Mouse (Mus musculus) frontal cortex, adult (tissue): ENCODE data around the gene Brms1.
A peak's percentile ranks its signal among the peaks of the same experiment; 100 is the strongest.
"Not testable (repeated sequence)": the region's sequence is repeated elsewhere in the genome, so short reads cannot be mapped to it uniquely, and the experiment has no call there.

Experiments used
- ATAC-seq: cut with Nextera tagmentation; 2 replicates; pipeline ENCODE4 v1.9.2; 2017; ENCODE audit warnings: mild to moderate bottlenecking, moderate library complexity, mixed read lengths; ENCODE audit not compliant: low TSS enrichment

The Brms1 gene

DNA sequence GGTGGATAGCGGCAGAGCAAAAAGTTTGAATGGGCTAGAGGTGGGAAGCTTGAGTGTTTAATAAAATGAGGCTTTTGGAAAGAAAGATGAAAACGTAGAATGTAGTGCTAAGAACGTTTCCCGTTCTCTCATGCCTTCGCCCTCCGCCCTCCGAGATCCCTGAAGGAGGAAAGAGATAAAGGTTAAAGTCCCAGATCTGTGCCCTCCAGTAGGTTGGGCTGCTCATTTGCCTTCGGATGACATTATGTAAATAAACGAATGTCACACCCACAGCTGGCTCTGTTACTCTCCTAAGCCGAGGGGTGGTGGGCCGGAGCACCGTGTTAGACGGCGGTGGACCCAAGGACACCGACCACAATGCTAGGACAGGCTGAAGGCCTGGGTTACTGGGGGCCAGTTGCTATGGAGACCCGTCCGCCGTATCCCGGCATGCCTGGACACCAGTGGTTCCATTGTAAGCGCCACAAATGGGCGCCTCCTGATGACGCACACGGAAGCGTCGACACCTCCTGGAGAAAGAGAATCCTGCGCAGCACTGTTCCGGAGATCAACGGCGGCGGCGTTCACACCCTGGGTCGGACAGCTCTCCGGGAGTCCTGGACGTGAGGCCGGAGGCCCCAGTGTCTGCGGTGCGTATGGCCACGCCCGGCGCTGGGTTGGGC, at the start of gene Brms1:
Gene Brms1, plus strand, starts transcription at position 493 of the 662 bp plus-strand sequence.
- peak; percentile 50 for ATAC-seq

- no peak for ATAC-seq
Measured at GRCm38 (mm10) chr19:4992371-4992770, 48.8 kb upstream of the Brms1 start.

DNA sequence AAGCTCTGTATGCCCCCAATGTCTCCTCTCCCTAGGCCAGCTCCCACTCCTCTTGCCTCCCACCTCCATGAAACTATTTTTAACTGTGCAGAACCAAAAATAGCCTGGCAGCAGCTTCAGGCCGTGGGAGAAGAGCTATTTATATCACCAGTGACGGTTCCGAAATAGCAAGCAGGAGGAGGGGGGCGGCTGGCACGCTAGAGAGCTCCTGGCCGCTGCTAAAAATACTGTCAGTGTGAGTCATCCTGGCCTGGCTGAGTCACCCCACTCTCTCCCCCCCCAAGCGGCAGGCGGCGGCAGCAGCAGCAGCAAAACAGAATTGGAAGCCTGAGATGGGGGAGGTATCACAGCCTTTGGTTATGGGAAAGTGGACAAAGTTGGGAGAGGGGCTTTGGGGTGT, 48.2 kb upstream of the Brms1 start:
- peak; percentile 27; the same call in 1 of the 2 replicates for ATAC-seq

- ATAC-seq: peak; percentile 42
Measured at GRCm38 (mm10) chr19:4994043-4994442, 47.1 kb upstream of the Brms1 start.

- ATAC-seq: peak; percentile 48; the same call in 1 of the 2 replicates
Measured at GRCm38 (mm10) chr19:4999445-5000140, 41.6 kb upstream of the Brms1 start.

DNA sequence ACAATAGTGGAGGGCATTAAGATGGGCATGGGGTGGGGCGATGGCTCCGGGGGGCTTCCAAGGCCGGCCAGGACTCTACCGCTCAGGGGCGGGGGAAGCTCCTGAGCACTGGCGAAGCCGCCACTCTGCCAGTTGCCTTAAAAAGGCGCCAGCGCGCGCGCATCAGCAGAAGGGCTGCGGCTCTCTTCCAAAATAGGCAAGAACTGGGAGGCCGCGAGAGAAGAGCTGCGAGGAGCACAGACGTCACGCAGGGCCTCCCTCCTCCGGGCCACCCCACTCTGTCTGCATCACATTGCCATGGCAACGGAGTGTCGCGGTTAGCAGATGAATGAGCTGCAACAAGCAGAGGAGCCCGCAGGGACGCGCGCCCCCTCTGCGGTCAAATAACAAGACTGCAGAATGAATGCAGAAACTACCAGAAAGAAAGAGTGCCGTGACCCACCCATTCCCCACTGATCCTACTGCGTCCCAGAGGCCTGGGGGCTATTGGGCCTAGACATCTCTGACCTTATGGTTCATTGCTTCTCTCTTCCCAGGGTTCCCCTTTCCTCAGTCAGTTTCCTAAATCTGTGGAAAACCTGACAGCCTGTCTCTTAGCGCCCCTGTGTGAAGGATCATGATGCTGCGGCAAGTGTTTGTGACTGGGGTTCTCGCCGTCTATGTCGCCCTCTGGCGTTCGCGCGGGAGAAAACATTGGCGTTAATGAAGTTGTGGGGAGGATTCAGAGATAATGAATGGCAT, 39.3 kb upstream of the Brms1 start:
- ATAC-seq: peak; percentile 96

DNA sequence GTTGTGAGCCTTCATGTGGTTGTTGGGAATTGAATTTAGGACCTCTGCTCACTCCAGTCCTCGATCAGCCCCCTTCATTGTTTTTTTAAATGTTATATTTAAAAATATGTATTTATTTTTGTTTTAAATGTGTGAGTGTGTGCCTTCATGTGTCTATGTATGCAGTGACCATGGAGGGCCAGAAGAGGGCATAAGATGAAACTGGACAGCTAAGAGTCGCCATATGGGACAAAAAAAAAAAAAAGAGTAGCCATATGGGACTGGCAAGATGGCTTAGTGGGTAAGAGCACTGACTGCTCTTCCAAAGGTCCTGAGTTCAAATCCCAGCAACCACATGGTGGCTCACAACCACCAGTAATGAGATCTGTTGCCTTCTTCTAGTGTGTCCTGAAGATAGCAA, 37.5 kb upstream of the Brms1 start:
- not testable (repeated sequence) for ATAC-seq

GRCm38 (mm10) chr19:5004925-5005324, 36.2 kb upstream of the Brms1 start:
- no peak for ATAC-seq

- ATAC-seq: no peak
Measured at GRCm38 (mm10) chr19:5013138-5013537, 28.0 kb upstream of the Brms1 start.

DNA sequence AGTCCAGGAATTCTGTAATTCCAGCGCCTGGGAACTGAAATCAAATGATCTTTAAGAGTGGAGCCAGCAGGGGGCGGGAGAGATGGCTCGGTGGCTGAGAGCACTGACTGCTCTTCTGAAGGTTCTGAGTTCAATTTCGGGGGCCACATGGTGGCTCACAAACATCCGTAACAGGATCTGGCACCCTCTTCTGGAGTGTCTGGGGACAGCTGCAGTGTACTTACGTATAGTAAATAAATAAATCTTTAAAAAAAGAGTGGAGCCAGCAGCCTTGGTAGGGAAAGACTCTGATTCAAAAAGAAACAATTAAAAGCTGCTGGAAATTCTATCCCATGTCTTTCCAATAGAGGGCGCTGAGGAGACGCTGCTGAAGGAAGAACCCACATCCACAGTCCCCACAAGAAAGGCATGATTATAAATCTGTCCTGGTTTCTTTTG, 26.2 kb upstream of the Brms1 start:
- ATAC-seq: no peak

DNA sequence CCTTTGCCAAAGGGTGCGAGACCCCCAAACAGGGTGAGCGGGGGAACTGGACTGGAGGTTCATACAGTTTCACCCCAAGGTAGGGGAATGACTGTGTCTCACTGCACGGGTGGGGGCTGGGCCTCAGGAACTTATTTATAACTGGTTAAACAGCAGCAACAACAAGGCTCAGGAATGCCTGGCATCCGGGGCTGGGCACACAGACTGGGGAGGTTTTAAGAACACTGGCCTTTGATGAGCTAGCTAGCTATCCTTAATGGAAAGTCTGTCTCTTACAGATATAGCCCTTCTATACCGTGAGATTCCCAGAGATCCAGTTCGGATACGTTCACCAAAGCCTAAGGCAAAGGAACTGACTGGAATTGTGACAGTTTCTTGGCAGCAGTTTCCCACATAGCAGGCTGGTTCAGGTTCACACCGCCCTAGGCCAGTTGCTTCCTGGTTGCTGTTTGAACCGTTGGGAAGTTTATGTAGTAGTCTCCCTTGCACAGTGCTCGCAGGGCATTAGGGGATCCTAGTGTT, 24.9 kb upstream of the Brms1 start:
- no peak for ATAC-seq

DNA sequence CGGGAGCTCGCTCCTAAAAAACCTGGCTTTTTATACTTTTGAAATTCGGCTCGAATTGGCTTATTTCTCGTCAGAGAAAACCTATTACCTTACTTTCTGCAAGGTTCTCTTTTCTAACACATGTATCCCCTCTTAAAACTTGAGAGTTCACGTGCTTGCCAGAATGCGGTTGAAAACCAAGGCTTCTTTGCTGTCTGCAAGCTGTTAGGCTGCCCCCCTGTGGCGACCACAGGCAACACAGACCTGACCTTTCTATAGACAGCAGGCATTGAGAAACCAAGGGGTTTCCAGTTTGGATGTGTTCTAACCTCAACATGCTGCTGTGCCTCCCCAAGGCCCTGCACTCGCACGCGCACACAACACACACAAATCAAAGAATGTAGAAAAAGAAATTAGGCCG, 24.4 kb upstream of the Brms1 start:
- 0 out of 2 replicates have a peak, but pooled peaks have one; percentile 50 for ATAC-seq

GRCm38 (mm10) chr19:5017611-5018010, 23.5 kb upstream of the Brms1 start:
- ATAC-seq: no peak

DNA sequence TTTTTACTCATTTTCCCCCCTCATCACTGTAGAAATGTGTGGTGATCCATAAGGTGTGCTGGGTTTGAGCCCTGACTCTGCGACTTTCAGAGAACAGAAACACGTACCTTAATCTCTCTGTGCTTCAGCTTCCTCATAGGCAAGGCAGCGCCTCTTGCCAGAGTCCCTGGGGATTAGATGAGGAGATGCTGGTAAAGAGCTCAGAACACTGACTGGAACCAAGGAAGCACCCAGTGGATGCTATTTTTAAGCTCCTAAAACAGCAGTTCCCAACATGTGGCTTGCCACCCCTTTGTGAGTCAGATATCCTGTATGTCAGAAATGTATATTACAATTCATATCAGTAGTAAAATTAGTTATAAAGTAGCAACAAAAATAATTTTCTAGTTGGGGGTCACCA, 23.0 kb upstream of the Brms1 start:
- ATAC-seq: no peak

DNA sequence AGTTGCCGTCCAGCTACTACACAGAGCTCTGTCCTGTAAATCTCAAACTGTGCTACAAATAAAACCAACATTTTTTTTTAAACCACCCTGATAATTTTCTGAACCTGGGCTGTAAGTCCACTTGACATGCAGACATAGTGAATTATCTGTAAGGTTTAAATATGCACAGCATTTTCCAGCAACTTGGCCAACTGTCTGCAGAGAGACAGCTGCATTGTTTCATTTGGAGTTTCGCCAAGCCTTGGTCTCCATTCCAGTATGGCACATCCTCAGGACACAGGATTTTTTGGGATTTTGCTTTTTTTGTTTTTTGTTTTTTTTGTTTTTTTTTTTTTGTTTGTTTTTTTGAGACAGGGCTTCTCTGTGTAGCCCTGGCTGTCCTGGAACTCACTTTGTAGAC, 19.7 kb upstream of the Brms1 start:
- no peak for ATAC-seq

DNA sequence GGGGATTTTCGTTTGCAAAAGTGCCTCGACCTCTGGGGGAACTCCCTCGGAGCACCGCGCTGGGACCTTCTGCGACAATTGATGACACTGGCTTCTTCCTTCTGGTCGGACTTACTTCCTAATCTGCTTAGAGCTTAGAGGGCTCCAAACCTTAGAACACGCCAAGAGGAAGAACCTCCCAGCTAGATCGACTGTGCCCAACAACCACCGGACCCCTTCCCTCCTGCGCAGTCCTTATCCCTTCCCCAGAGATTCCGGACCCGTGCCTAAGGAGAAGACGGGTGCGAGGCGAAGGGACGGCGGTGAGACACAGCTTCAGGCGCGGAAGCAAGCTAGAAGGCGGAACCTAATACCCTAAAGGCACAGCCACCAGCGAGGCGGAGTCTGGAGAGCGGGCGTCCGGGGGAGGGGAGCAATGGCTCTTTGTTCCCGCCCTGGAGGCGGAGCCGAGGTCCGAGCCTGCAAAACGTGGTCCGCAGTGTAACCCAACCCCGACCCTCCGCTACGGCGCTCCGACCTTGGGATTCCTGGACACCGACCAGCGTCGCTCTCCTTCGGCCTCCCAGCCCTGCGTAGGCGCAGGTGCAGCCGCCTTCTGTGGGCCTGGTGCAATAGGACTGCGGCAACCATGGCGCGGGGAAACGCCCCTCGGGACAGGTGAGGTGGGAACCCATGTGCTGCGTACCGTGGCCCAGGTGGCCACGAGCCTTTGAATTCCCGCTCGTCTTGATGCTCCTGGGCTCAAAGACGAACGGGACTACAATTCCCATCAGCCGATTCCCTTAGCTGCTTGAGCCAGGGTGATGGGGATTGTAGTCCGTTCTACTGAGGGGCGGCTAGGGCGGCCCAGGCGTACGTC, 17.3 kb upstream of the Brms1 start, which contains the start of gene Slc29a2:
Gene Slc29a2, plus strand, starts transcription at position 240 of the 859 bp plus-strand sequence.
- ATAC-seq: peak; percentile 95

DNA sequence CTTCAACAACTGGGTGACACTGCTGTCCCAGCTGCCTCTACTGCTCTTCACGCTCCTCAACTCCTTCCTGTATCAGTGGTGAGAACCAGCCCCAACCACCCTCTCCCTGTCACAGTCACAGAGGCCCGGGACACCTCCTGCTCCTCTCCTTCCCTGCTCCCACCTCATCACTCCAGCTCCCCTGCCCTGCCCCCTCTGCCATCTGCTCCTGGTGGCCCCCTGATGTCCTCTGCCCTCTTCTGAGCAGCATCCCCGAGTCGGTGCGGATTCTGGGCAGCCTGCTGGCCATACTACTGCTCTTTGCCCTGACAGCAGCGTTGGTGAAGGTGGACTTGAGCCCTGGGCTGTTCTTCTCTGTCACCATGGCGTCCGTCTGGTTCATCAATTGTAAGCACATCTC, 15.0 kb upstream of the Brms1 start:
- no peak for ATAC-seq

- ATAC-seq: no peak
Measured at GRCm38 (mm10) chr19:5032686-5033085, 8.5 kb upstream of the Brms1 start.

DNA sequence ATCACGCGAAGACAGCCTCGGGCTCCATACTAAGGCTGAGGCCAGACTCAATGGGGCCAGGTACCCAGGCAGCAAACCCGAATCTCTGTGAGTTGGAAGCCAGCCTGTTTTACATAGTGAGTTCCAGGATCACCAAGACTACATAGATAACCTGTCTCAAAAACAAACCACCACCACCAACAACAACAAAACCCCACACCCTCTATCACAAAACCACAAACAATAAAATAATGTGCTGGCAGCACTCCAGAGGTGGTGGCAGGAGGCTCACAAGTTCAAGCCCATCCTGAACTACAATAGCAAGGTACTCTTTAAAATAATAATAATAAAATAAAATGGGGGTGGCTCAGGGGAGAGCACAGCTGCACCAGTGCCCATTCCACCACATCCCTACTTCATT, 4.6 kb upstream of the Brms1 start:
- ATAC-seq: no peak

DNA sequence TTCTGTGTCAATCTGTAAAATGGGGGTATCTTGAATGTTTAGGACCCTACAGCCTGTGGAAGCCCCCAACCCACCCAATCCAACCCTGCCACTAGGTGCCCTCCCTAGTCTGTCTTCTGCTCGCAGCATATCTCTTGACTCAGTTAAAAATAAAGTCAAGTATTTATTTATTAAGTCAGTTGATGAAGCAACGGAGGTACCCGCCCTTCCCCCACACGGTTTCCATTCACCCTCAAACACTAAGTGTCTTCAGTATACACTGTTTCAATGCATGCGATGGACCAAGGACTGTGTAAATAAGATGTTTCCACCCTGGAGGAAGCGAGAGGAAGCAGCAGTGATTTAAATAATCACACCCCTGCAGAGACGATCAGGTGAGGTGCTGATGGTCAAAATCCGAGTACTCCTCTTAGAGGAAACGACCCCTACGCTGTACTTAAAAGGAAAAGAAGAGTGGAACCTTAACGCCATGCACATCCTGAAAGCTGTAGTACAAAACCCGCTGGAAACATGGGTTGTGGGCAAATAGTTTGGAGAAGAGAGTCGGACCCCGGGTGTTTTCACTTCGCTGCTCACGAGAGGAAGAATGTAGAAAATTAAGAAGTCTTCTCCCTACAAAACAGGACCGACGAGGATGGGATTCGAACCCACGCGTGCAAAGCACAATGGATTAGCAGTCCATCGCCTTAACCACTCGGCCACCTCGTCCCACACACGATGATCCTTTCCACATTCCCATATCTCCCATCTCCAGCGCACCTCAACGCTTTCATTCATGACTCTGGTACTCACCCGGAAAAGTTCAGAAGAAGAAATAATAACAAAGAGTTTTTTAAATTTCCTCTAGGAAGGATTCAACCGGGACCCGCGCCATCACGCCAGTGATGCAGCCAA, 3.2 kb upstream of the Brms1 start:
- ATAC-seq: 0 out of 2 replicates have a peak, but pooled peaks have one; percentile 22
